Comparison of ENCODE assay signal across 18 mouse cellular contexts in the genomic region with DNA sequence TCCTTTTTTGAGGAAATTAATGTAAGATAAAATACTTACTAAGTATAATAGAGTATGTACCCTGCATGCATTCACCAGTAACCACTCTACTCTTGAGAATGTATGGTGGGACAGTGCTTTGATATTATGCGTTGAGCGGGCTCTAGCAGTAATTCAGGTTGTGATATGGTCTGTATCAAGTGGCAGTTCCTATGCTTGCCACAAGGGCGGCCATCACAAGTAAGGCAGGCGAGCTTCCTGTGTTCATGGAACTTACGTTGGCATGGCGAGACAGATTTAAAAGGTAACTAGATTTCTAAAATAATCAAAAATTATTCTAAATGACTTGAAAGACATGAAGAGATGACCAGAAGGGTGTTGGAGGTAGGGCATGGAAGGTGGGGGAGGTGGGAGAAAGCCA. TPM values are rescaled to one million over a fixed set of nuclear protein-coding genes. Genes with fewer than 3 reads are reported as not detected.
DNase-seq lines count a peak whose midpoint lies in the region; ATAC-seq and TF ChIP-seq lines count a peak whose summit lies in the region.
"Had no signal": no experiment of that assay in that cellular context is flagged by ENCODE, and none has a peak within 500 bp of the region (broad histone marks: within the 10 kb centered on the region; RNA-seq: fewer than 3 reads in every experiment).

No protein-coding gene starts in this region.

- intact Hi-C loops in heart, adult 2 months (cut with DNase I), result no loop called here
- intact Hi-C loops in heart, postnatal 14 days (cut with DNase I), result no loop called here

- H3K4me3 ChIP-seq in heart, adult 2 months, result no peak overlapping the region
- H3K4me3 ChIP-seq in lung, embryonic 14.5 days (ENCODE audit: low read depth, low read length), result no peak overlapping the region
- no peak overlapping the region for H3K4me3 ChIP-seq in liver, postnatal 0 days (ENCODE audit: low read depth, low read length)
- H3K4me3 ChIP-seq: embryonic facial prominence, embryonic 10.5 days; hindbrain, embryonic 15.5 days; kidney, embryonic 15.5 days; megakaryocyte, embryonic 14.5 days; myocyte had no signal

- no peak for ATAC-seq in lung, embryonic 14.5 days (ENCODE audit: insufficient read depth)
- ATAC-seq in liver, postnatal 0 days, result no peak
- ATAC-seq: Patski had no signal

- peaks cover 18% of the 10 kb centered on the region for H3K4me1 ChIP-seq in heart, adult 2 months (ENCODE audit: control insufficient read depth, insufficient read depth, low read length)
- H3K4me1 ChIP-seq in lung, embryonic 14.5 days (ENCODE audit: insufficient read depth), result peaks cover 20% of the 10 kb centered on the region
- H3K4me1 ChIP-seq in liver, postnatal 0 days (ENCODE audit: insufficient read depth), result peaks cover 31% of the 10 kb centered on the region

- 98% methylated on average over 6 of the region's 6 CpGs for WGBS in heart, adult 2 months
- WGBS in lung, embryonic 14.5 days, result 92% methylated on average over 6 of the region's 6 CpGs
- WGBS in liver, postnatal 0 days (ENCODE audit: insufficient replicate concordance), result 94% methylated on average over 6 of the region's 6 CpGs

- H3K36me3 ChIP-seq in heart, adult 2 months (ENCODE audit: control insufficient read depth, insufficient read depth, low read length), result peaks cover 7% of the 10 kb centered on the region
- H3K36me3 ChIP-seq in lung, embryonic 14.5 days (ENCODE audit: insufficient read depth), result no peaks in the 10 kb centered on the region
- H3K36me3 ChIP-seq in liver, postnatal 0 days (replicated peaks; ENCODE audit: insufficient read depth, low read length), result no peaks in the 10 kb centered on the region; the same call in 1 of the 2 replicates
- H3K36me3 ChIP-seq: hindbrain, embryonic 15.5 days; kidney, embryonic 15.5 days had no signal

- no peak for TF ChIP-seq EP300 in heart, adult 2 months (IDR thresholded peaks at IDR 0.05; ENCODE audit: insufficient read depth, low read depth, low read length)
- TF ChIP-seq EP300 in liver, postnatal 0 days (IDR thresholded peaks at IDR 0.05; ENCODE audit: low read depth), result no peak

- H3K4me2 ChIP-seq in lung, embryonic 14.5 days, result no peak overlapping the region
- H3K4me2 ChIP-seq in liver, postnatal 0 days (ENCODE audit: low read depth, low read length), result no peak overlapping the region
- H3K4me2 ChIP-seq: hindbrain, embryonic 15.5 days; kidney, embryonic 15.5 days had no signal

- peaks cover 14% of the 10 kb centered on the region for H3K79me2 ChIP-seq in heart, adult 2 months (replicated peaks; ENCODE audit: control insufficient read depth, insufficient read depth, low read length)

- no peaks in the 10 kb centered on the region for H3K27me3 ChIP-seq in heart, adult 2 months (ENCODE audit: control insufficient read depth, insufficient read depth, low read length)
- H3K27me3 ChIP-seq in lung, embryonic 14.5 days (ENCODE audit: insufficient read depth, low read length), result no peaks in the 10 kb centered on the region
- no peaks in the 10 kb centered on the region for H3K27me3 ChIP-seq in liver, postnatal 0 days (ENCODE audit: insufficient read depth, low read length)
- H3K27me3 ChIP-seq: hindbrain, embryonic 15.5 days; kidney, embryonic 15.5 days; megakaryocyte, embryonic 14.5 days; Patski had no signal

- H3K27ac ChIP-seq in heart, adult 2 months, result peak overlapping the region; percentile 84
- H3K27ac ChIP-seq in lung, embryonic 14.5 days (ENCODE audit: low read depth), result no peak overlapping the region
- no peak overlapping the region for H3K27ac ChIP-seq in liver, postnatal 0 days (ENCODE audit: low read depth)
- H3K27ac ChIP-seq: embryonic facial prominence, embryonic 10.5 days; hindbrain, embryonic 15.5 days; kidney, embryonic 15.5 days had no signal

- no peak overlapping the region for H3K9ac ChIP-seq in heart, adult 2 months (ENCODE audit: low read depth, low read length)
- H3K9ac ChIP-seq in lung, embryonic 14.5 days, result no peak overlapping the region
- no peak overlapping the region for H3K9ac ChIP-seq in liver, postnatal 0 days (replicated peaks)
- H3K9ac ChIP-seq: hindbrain, embryonic 15.5 days; kidney, embryonic 15.5 days had no signal

- TF ChIP-seq POLR2A in heart, adult 2 months (IDR thresholded peaks at IDR 0.05; ENCODE audit: insufficient read depth, low read depth, low read length), result no peak

- DNase-seq in heart, adult 2 months, result no peak
- DNase-seq in heart, postnatal 14 days, result no peak
- no peak for DNase-seq in lung, embryonic 14.5 days
- DNase-seq in lung, postnatal 25 days (ENCODE audit: low spot score), result no peak
- peak; percentile 41 for DNase-seq in ES-CJ7 (ENCODE audit: low read depth, low spot score)
- DNase-seq in liver, postnatal 0 days, result no peak
- DNase-seq in cerebellum, postnatal 14 days, result no peak
- DNase-seq in layer of hippocampus, adult 9-10 months (ENCODE audit: low spot score), result no peak
- DNase-seq: adrenal gland, postnatal 10 days; cerebellum, adult 9-11 months; heart, postnatal 10 days; right cerebral cortex, postnatal 14 days had no signal

- peak; percentile 58 for TF ChIP-seq CTCF in heart, adult 2 months (IDR thresholded peaks at IDR 0.05)
- TF ChIP-seq CTCF in lung, embryonic 14.5 days (IDR thresholded peaks at IDR 0.05; ENCODE audit: low read depth), result peak; percentile 51
- TF ChIP-seq CTCF in liver, postnatal 0 days (IDR thresholded peaks at IDR 0.05; ENCODE audit: low read depth), result peak; percentile 57

- 0 out of 2 replicates have a peak, but pooled peaks cover 4% of the 10 kb centered on the region for H3K9me3 ChIP-seq in lung, embryonic 14.5 days (ENCODE audit: low read depth, low read length)
- no peaks in the 10 kb centered on the region for H3K9me3 ChIP-seq in liver, postnatal 0 days (ENCODE audit: low read length)
- H3K9me3 ChIP-seq: hindbrain, embryonic 15.5 days; kidney, embryonic 15.5 days had no signal

RNA-seq across cellular contexts. Expression of a gene that starts 5.3 kb away (rescaled TPM):
- total RNA-seq in heart, adult 2 months (2021), result 10 to 100 TPM; 26.1 to 44.6 TPM
- polyA plus RNA-seq in heart, adult 2 months (2012; rRNA removed), result 25.1 and 39.2 TPM in 2 replicates
- 10 to 100 TPM; 62.2 to 66.8 TPM for total RNA-seq in heart, postnatal 14 days (2021)
- polyA plus RNA-seq in lung, embryonic 14.5 days (2014; fragmentation: Nextera tagmentation; extraction: Ambion mirVana), result 48.3 and 52.0 TPM in 2 replicates
- polyA plus RNA-seq in liver, postnatal 0 days (2015; fragmentation: Nextera tagmentation; extraction: Ambion mirVana), result 12.1 and 15.3 TPM in 2 replicates
